Mouse (Mus musculus): ENCODE measurements at regions not wholly inside any gene's neighbourhood (a gene's known extent, or its start where the extent isn't known, plus 50 kb on each side); places are given as distances from the start of the nearest gene placed in this dataset.

DNA sequence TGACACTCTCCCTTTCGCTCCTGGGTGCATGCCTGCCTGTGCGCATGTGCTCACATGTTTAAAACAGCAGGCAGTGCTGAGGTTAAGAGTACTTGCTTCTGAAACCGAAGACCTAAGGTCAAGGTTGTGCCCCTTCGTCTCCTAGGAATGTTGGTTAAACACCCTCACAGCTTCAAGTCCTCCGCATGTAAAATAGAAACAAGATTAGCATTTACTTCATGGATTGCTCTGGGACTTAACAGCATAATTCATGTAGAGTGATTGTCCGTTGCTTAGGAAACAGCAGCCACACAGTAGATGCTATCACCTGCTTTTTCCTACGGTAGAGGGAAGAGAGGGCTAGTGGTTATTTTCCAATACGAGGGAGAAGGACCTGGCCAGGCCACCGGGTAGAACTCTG is 107.4 kb upstream of the Pum3 start:
- TF ChIP-seq EP300 (IDR thresholded peaks at IDR 0.05; ENCODE audit: low read depth) (no peak), CTCF (IDR thresholded peaks at IDR 0.05; ENCODE audit: low read depth) (no peak)

Measured in liver, embryonic 14.5 days (tissue).